Mouse (Mus musculus): ENCODE data around the gene Myo18a. TPM values are rescaled to one million over a fixed set of nuclear protein-coding genes. Genes with fewer than 3 reads are reported as not detected.

Myo18a gene
- polyA plus RNA-seq, 1 experiment from 2014 or later: 52.5 TPM

DNA sequence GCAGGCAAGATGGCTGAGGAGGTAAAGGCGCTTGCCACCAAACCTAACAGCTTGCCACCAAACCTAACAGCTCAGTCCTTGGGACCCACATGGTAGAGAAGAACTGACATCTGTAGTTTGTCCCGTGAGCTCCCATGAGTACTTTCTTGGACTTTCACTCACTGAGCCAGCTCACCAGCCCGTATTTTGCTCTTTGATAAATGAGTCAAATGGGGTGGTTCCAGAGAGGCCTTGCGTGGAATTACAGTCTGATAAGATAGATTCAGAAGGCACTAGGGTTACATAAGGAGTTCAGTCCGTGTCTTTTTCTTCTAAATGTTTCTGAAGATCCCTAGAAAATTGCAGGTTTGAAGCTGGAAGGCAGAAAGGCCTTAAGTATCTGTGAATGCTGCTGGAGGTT, 10.5 kb upstream of the Myo18a start:
- Histone ChIP-seq H3K4me1 (no peaks in the 10 kb centered on the region), H3K9ac (replicated peaks) (no peak overlapping the region), H3K36me3 (no peaks in the 10 kb centered on the region), H3K27ac (replicated peaks) (no peak overlapping the region), H3K27me3 (no peaks in the 10 kb centered on the region), H3K4me3 (no peak overlapping the region), H3K9me3 (no peaks in the 10 kb centered on the region), H3K4me2 (replicated peaks) (no peak overlapping the region)
- no peak for ATAC-seq (replicated peaks)
- WGBS: 83% methylated on average over 5 of the region's 5 CpGs

DNA sequence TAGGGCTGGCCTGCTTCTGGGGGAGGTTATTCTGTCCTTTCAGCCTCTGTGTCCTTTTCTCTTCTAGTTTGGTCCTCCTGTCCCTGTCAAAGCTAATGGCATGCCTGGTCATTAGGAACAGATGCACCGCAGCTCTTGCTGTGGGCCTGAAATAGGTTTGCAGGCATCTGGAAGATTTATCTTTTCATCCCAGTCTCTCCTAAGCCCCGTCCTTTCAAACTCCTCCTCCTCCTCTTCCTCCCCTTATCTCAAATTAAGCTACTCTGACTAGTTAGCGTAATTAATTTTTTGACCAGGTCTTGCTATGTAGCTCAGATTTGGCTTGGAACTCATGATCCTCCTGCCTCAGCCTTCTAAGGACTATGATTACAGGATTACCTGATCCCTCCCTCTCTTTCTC, 9.6 kb upstream of the Myo18a start:
- no peak for ATAC-seq (replicated peaks)
- 68% methylated on average over 3 of the region's 3 CpGs for WGBS

DNA sequence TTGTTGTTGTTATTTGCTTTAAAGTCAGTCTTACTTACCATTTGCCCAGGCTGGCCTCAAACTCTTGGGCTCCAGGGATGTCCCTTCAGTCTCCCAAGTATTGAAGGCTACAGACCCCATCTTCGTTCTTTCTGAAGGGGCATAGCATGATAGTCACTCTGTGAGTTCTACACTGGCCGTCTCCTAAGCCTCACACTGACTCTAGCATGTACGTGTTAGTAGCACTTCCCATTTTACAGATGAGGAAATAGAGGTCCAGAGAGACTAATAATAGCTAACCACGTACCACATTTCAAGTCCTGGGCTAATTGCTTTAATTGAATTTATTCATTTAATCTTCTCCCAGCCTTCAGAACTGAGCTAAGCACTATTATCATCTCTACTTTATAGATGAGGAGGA, 3.0 kb upstream of the Myo18a start:
- Histone ChIP-seq H3K27me3 (no peaks in the 10 kb centered on the region), H3K9ac (replicated peaks) (no peak overlapping the region), H3K27ac (replicated peaks) (no peak overlapping the region), H3K4me2 (replicated peaks) (no peak overlapping the region), H3K36me3 (no peaks in the 10 kb centered on the region), H3K9me3 (no peaks in the 10 kb centered on the region), H3K4me1 (peaks cover 17% of the 10 kb centered on the region), H3K4me3 (no peak overlapping the region)
- ATAC-seq (replicated peaks): no peak
- 88% methylated on average over 4 of the region's 4 CpGs for WGBS

More for the DNA sequence above, 9.6 kb upstream of the Myo18a start:
- Histone ChIP-seq H3K27me3 (no peaks in the 10 kb centered on the region), H3K27ac (replicated peaks) (no peak overlapping the region), H3K4me1 (no peaks in the 10 kb centered on the region), H3K36me3 (no peaks in the 10 kb centered on the region), H3K4me2 (replicated peaks) (no peak overlapping the region), H3K9ac (replicated peaks) (no peak overlapping the region), H3K4me3 (no peak overlapping the region), H3K9me3 (no peaks in the 10 kb centered on the region)

DNA sequence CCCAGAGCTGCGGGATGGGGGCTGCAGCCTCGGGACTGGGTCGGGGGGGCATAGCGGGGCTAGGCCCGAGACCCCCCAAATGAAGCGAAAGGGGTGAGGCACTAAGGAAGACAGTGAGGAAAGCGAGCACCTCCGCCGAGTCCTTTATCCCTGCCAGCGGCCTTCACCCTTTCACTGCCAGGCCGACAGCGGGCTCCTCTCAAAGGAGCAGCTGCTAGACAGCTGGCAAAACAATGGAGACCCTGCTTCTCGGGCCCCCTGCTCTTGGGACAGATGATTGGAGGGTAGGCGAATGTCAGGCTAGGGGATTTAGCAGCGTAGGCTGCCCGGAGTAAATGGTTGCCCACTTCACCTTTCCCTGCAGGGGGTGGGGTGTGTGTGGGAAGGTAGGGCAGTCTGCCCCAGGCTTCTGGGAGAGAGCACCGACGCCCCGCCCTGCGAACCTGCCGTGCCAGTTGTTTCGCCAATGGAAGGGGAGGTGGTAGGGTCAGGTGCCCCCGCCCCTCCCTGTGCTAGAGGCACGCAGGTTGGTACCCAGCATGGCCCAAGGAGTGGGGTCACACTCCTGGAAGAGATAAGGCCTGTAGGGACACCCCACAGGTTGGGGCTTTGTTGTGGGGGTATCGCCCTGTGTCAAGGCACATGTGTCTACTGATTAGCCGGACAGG, 761 bp downstream of the Myo18a start:
- Histone ChIP-seq H3K36me3 (no peaks in the 10 kb centered on the region), H3K9me3 (no peaks in the 10 kb centered on the region), H3K4me3 (peak overlapping the region; percentile 84), H3K4me1 (peaks cover 39% of the 10 kb centered on the region), H3K9ac (replicated peaks) (peak overlapping the region; percentile 98), H3K4me2 (replicated peaks) (peak overlapping the region; percentile 93), H3K27ac (replicated peaks) (peak overlapping the region; percentile 93), H3K27me3 (no peaks in the 10 kb centered on the region)
- WGBS: 3% methylated on average over 25 of the region's 26 CpGs
- peak; percentile 72 for ATAC-seq (replicated peaks)

DNA sequence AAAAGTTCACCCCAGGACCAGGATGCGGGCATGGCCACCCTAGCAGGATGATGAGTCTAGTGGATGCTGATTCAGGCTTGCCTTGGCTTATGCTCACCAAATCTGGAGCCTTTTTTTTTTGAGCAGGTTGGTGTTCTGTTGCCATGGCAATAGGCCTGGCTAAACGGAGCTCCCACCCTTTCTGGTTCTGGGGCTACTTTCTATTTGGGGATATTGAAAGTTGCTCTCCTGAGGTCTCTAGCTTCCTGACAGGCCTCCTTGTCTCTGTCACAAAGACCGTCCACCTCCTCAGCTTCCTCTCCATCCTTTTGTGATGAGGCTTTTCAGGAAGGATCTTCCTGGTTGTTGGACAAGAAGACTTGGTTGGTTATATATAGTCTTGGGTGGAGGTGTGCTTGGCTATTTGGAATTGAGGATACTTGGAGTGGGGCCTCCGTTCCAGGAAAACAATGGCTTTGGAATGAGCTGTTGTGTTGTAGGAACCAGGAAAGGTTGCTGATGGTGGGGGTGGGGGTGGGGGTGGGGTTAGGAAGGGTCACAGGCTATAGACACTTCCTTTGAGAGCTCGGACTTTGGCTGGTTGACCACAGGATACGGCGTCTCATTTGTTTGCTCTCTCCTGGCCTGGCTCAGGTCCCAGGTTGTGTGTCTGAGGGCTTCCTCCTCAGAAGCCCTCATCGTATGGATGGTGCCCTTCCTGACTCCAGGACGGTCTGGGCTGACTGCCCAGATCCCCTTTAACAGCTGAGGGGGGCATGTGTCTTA, 1.8 kb downstream of the Myo18a start:
- Histone ChIP-seq H3K4me1 (peaks cover 39% of the 10 kb centered on the region), H3K27ac (replicated peaks) (0 out of 2 replicates have a peak overlapping the region, but pooled peaks have one; percentile 93), H3K9me3 (no peaks in the 10 kb centered on the region), H3K4me2 (replicated peaks) (peak overlapping the region; percentile 93), H3K36me3 (no peaks in the 10 kb centered on the region), H3K9ac (replicated peaks) (peak overlapping the region; percentile 98), H3K27me3 (no peaks in the 10 kb centered on the region), H3K4me3 (peak overlapping the region; percentile 84)
- no peak for ATAC-seq (replicated peaks)
- 54% methylated on average over 9 of the region's 9 CpGs for WGBS

DNA sequence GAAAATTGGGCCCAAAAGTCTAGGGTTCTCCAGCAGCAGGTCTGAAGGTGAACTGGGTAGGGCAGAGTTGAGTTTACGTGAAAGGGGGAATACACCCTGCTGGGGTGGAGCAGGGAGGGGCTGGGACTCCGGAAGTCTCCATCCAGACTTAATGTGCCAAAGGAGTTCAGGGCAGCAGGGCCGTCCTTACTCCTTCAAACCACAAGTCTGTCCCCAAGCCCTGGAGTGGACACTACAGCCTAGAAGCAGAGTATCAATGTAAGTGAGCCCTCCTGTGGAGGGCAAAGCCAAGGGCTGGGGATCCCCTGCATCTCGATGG, 2.4 kb downstream of the Myo18a start:
- Histone ChIP-seq H3K4me3 (0 out of 2 replicates have a peak overlapping the region, but pooled peaks have one; percentile 84), H3K4me2 (replicated peaks) (peak overlapping the region; percentile 93; the same call in 1 of the 2 replicates), H3K4me1 (peaks cover 39% of the 10 kb centered on the region), H3K27me3 (no peaks in the 10 kb centered on the region), H3K27ac (replicated peaks) (no peak overlapping the region), H3K9me3 (no peaks in the 10 kb centered on the region), H3K9ac (replicated peaks) (no peak overlapping the region; the same call in 1 of the 2 replicates), H3K36me3 (no peaks in the 10 kb centered on the region)
- WGBS: 54% methylated on average over 4 of the region's 4 CpGs
- no peak for ATAC-seq (replicated peaks)

DNA sequence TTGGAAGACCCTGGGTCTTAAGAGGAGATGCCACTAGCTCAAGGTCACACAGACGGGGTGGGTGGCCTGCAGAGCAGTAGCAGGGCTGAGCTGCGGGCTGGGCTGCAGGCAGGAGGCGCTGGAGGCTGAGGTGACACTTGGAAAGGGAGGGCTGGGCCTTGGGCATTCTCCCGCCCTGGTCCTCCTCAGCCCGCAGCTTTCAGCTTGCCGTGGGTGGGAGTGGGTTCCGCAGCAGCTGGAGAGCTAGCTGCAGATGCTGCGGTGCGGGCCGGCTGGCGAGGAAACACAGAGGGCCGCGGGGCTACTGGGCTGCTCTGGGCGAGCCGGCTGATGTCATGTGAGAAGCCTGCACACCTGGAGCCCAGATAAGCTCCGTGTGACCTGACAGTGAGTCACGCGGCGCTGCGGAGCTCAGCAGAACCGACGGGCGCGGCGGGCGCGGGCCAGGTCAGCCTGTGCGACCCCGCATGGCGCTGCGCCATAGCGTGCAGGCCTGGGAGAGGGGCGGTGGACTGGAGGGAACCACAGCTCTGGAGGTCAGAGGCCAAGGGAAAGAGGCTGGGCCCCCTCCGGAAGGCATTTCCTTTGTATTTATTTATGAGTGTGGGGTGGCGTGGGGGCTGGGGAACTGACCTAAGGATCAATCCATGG, 3.4 kb downstream of the Myo18a start:
- H3K27ac ChIP-seq (replicated peaks): no peak overlapping the region
- no peaks in the 10 kb centered on the region for H3K9me3 ChIP-seq
- peak overlapping the region; percentile 40 for H3K9ac ChIP-seq (replicated peaks)
- peak overlapping the region; percentile 50 for H3K4me2 ChIP-seq (replicated peaks)
- 0 out of 2 replicates have a peak, but pooled peaks have one; percentile 11 for ATAC-seq (replicated peaks)
- H3K27me3 ChIP-seq: no peaks in the 10 kb centered on the region
- WGBS: 5% methylated on average over 35 of the region's 35 CpGs
- peak overlapping the region; percentile 28 for H3K4me3 ChIP-seq
- no peaks in the 10 kb centered on the region for H3K36me3 ChIP-seq
- H3K4me1 ChIP-seq: peaks cover 39% of the 10 kb centered on the region

DNA sequence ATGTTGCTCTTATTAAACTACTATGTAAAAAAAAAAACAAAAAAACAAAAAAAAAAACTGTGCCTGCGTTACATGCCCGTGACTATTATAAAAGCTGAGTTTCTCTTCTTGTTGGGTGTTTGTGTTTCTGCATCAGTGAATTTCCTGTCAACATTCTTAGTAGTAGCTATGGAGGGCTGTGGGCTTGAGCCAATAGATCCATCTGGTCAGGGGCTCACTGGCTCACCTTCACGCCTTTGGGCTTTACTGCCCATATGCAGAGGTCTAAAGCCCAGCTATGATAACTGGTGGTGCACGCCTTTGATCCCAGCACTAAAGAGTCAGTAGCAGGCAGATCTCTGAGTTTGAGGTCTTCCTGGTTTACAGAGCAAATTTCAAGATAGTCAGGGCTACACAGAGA, 6.5 kb downstream of the Myo18a start:
- H3K9me3 ChIP-seq: no peaks in the 10 kb centered on the region
- no peak overlapping the region for H3K27ac ChIP-seq (replicated peaks)
- peaks cover 27% of the 10 kb centered on the region for H3K4me1 ChIP-seq
- 76% methylated on average over 4 of the region's 4 CpGs for WGBS
- H3K27me3 ChIP-seq: no peaks in the 10 kb centered on the region
- no peak overlapping the region for H3K4me2 ChIP-seq (replicated peaks)
- no peak overlapping the region for H3K9ac ChIP-seq (replicated peaks)
- ATAC-seq (replicated peaks): no peak
- no peaks in the 10 kb centered on the region for H3K36me3 ChIP-seq
- no peak overlapping the region for H3K4me3 ChIP-seq

DNA sequence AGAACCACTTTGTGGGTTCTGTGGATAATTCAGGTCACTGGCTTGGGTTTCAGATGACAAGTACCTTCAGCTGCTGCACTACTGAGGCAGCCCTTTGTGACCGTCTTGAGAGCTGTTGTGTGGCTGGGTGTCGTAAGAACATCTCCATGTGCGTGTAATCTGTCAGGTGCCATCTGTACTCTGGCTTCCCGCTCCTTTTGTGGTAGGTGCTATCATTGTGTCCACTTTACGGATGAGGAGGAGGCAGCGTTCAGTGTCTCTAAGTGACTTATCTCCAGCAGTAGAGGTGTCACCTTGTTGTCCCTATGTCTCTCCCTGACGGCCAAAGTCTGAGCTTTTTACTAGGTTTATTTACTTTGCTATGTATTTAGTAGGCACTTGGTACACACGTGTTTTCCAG, 7.3 kb downstream of the Myo18a start:
- 84% methylated on average over 8 of the region's 8 CpGs for WGBS

DNA sequence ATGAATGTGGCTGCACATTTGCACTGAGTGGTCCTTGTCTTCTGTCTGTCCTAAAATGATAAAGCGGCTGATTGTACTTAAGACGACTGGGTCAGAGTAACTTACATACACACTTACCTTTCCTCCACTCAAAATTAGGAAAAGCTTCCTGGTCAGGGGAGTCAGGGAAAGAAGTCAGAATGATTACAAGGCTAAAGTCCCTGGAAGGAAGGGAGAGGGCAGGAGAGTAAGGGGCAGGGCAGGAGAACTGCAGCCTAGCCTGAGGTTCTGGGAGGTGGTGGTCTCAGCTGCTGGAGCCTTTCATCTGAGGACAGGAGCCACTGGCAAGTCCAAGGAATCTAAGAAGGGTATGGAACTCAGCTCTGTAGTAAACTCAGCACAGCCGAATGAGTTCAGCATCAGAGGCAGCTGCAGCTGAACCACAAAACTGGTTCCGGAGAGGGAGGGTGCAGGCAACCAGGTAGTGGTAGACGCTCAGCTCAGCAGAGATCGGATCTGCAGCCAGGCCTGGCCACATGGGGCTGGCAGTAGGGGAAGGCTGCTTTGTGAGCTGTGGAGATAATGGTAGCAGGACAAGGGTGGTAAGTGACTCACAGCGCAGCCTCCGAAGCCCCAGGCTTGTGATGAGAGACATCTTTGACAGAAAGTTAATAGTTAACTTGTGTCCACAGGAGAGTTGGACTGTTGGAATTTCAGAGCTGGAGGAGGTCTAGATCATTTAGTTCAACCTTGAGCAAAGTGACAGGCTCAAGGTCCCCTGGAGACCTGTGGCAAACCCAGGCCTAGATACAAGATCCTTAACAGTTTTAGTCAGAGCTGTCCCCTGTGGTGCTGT, 9.1 kb downstream of the Myo18a start:
- H3K27ac ChIP-seq (replicated peaks): no peak overlapping the region
- H3K4me3 ChIP-seq: no peak overlapping the region
- peaks cover 2% of the 10 kb centered on the region; the same call in 1 of the 2 replicates for H3K36me3 ChIP-seq
- no peak for ATAC-seq (replicated peaks)
- H3K4me1 ChIP-seq: peaks cover 10% of the 10 kb centered on the region
- H3K9me3 ChIP-seq: no peaks in the 10 kb centered on the region
- no peak overlapping the region for H3K4me2 ChIP-seq (replicated peaks)
- WGBS: 80% methylated on average over 8 of the region's 8 CpGs
- H3K9ac ChIP-seq (replicated peaks): no peak overlapping the region
- H3K27me3 ChIP-seq: no peaks in the 10 kb centered on the region

More for the DNA sequence above, 7.3 kb downstream of the Myo18a start:
- Histone ChIP-seq H3K27me3 (no peaks in the 10 kb centered on the region), H3K4me2 (replicated peaks) (no peak overlapping the region), H3K27ac (replicated peaks) (no peak overlapping the region), H3K9ac (replicated peaks) (no peak overlapping the region), H3K4me1 (peaks cover 19% of the 10 kb centered on the region), H3K36me3 (no peaks in the 10 kb centered on the region), H3K9me3 (no peaks in the 10 kb centered on the region), H3K4me3 (no peak overlapping the region)
- no peak for ATAC-seq (replicated peaks)

DNA sequence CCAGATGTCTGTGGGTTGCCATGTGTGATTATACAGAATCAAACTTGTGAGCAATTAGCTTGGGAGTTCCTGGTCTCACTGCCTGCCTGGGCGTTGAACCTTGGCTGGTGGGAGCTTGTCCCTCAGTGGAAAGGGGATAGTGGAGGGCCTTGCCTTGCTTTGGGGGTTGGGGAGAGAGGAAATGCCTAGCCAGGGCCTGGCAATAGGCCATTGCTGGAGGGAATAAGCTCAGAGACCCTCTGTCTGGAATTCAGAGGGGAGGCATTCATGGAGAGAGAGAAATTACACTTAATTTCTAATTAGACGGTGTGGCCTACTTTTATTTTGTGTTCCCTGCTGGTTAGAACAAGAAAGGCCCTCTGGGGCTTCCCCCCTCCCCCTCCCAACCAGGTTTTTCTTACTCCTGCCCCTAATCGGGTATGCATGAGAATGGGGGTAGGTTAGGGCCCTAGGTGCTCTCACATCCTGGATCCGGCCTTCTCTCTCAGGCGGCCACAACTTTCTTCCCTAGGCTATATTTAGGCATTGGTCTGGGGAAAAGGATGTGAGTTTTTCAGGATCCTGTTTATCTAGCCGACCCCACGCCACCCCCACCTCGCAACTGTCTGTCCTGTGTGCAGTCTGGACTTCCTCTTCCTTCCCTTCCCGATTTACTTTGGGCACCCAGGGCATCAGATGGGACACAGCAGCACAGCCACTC, 12.8 kb downstream of the Myo18a start:
- H3K4me1 ChIP-seq: peaks cover 9% of the 10 kb centered on the region
- 36% methylated on average over 9 of the region's 9 CpGs for WGBS
- H3K9me3 ChIP-seq: no peaks in the 10 kb centered on the region
- no peak overlapping the region for H3K4me3 ChIP-seq
- no peaks in the 10 kb centered on the region for H3K27me3 ChIP-seq
- H3K36me3 ChIP-seq: peaks cover 19% of the 10 kb centered on the region
- no peak overlapping the region for H3K9ac ChIP-seq (replicated peaks)
- no peak overlapping the region for H3K4me2 ChIP-seq (replicated peaks)
- no peak; the same call in 1 of the 2 replicates for ATAC-seq (replicated peaks)
- H3K27ac ChIP-seq (replicated peaks): peak overlapping the region; percentile 31; the same call in 1 of the 2 replicates
